Mouse (Mus musculus) liver, postnatal 0 days (tissue): ENCODE measurements around the gene Abtb1. TPM values are rescaled to one million over a fixed set of nuclear protein-coding genes. Genes with fewer than 3 reads are reported as not detected.

ENCODE experiments used
- ATAC-seq: fragments of 200-750 bp; cut with Nextera tagmentation; 2 replicates; pipeline ENCODE4 v1.8.0; 2017; ENCODE audit warnings: mild to moderate bottlenecking, moderate library complexity
- DNase-seq: peaks from one replicate; pipeline ENCODE4 v3.0.0-alpha.2; 2016
- H3K27ac ChIP-seq: fragments of 300-500 bp; sonication (generic); 2 replicates; pipeline ENCODE4 v1.5.1; 2014; ENCODE audit warnings: antibody characterized with exemption, moderate library complexity, mild to moderate bottlenecking, low read depth
- H3K27me3 ChIP-seq: fragments of 300-500 bp; sonication (generic); 2 replicates; pipeline ENCODE4 v1.6.1; 2014; ENCODE audit warnings: low read length, control low read depth, mixed read lengths; ENCODE audit not compliant: insufficient read depth
- H3K36me3 ChIP-seq: fragments of 300-500 bp; sonication (generic); replicated peaks from 2 replicates; pipeline ENCODE4 v1.6.1; 2014; ENCODE audit warnings: mild to moderate bottlenecking, control low read depth, low read length, moderate library complexity, mixed read lengths; ENCODE audit not compliant: insufficient read depth
- H3K4me1 ChIP-seq: fragments of 300-500 bp; sonication (generic); 2 replicates; pipeline ENCODE4 v1.6.1; 2014; ENCODE audit warnings: antibody characterized with exemption, mild to moderate bottlenecking, control low read depth; ENCODE audit not compliant: insufficient read depth
- H3K4me2 ChIP-seq: fragments of 300-500 bp; sonication (generic); 2 replicates; pipeline ENCODE4 v1.6.1; 2014; ENCODE audit warnings: low read depth, mild to moderate bottlenecking, low read length, moderate library complexity, mixed read lengths
- H3K4me3 ChIP-seq: fragments of 300-500 bp; sonication (generic); 2 replicates; pipeline ENCODE4 v1.5.1; 2014; ENCODE audit warnings: low read depth, low read length
- H3K9ac ChIP-seq: fragments of 300-500 bp; sonication (generic); replicated peaks from 2 replicates; pipeline ENCODE4 v1.6.1; 2014; ENCODE audit warnings: mild to moderate bottlenecking, moderate library complexity
- H3K9me3 ChIP-seq: fragments of 300-500 bp; sonication (generic); 2 replicates; pipeline ENCODE4 v1.6.1; 2016; ENCODE audit warnings: mild to moderate bottlenecking, control low read depth, low read length, mixed read lengths
- CTCF ChIP-seq: sonication (generic); IDR thresholded peaks from 2 replicates; pipeline ENCODE4 v1.5.1; 2016; ENCODE audit warnings: antibody characterized with exemption, low read depth
- EP300 ChIP-seq: IDR thresholded peaks from 2 replicates; pipeline ENCODE4 v1.6.1; 2016; ENCODE audit warnings: antibody characterized with exemption, low read depth, mild to moderate bottlenecking
- WGBS: fragments of 180-500 bp; shearing (Covaris S2); extraction: QIAGEN DNeasy Blood & Tissue Kit; methylation state at CpG from one replicate; pipeline ENCODE4 v1.1.7; 2014; ENCODE audit not compliant: insufficient replicate concordance; 5-methylcytosine and 5-hydroxymethylcytosine counted together
- polyA plus RNA-seq: library from polyadenylated mRNA; unstranded; fragments of >200 nt; fragmentation: Nextera tagmentation; extraction: Ambion mirVana; gene quantifications from 2 replicates; pipeline ENCODE4 v1.2.1, GENCODE M21; 2015

Gene Abtb1
- polyA plus RNA-seq, 1 experiment from 2014 or later, result 36.2 TPM

GRCm38 (mm10) chr6:88803957-88804695 is 37.7 kb downstream of the Abtb1 start:
- ATAC-seq (peak; percentile 85), DNase-seq (no peak)
- peaks cover 19% of the 10 kb centered on the region for H3K4me1 ChIP-seq
- peak overlapping the region; percentile 42; the same call in 1 of the 2 replicates for H3K4me2 ChIP-seq
- no peaks in the 10 kb centered on the region; the same call in none of the 2 replicates for H3K36me3 ChIP-seq
- no peaks in the 10 kb centered on the region for H3K27me3 ChIP-seq
- H3K27ac ChIP-seq, result 0 out of 2 replicates have a peak overlapping the region, but pooled peaks have one; percentile 62
- H3K4me3 ChIP-seq, result no peak overlapping the region
- no peaks in the 10 kb centered on the region for H3K9me3 ChIP-seq
- WGBS, result 32% methylated on average over 4 of the region's 4 CpGs
- 0 out of 2 replicates have a peak, but pooled peaks have one; percentile 37 for TF ChIP-seq EP300
- TF ChIP-seq CTCF, result peak; percentile 31
- no peak overlapping the region for H3K9ac ChIP-seq

- H3K27me3 ChIP-seq, result no peaks in the 10 kb centered on the region
- TF ChIP-seq EP300 (peak; percentile 51), CTCF (no peak)
- DNase-seq (no peak), ATAC-seq (peak; percentile 68)
- H3K4me3 ChIP-seq, result no peak overlapping the region
- H3K9me3 ChIP-seq, result no peaks in the 10 kb centered on the region
- peak overlapping the region; percentile 62 for H3K27ac ChIP-seq
- WGBS, result 55% methylated on average over 7 of the region's 7 CpGs
- peaks cover 19% of the 10 kb centered on the region for H3K4me1 ChIP-seq
- H3K9ac ChIP-seq, result peak overlapping the region; percentile 34; the same call in 1 of the 2 replicates
- H3K36me3 ChIP-seq, result no peaks in the 10 kb centered on the region; the same call in none of the 2 replicates
- H3K4me2 ChIP-seq, result peak overlapping the region; percentile 42
Observed at GRCm38 (mm10) chr6:88803051-88803450, 38.7 kb downstream of the Abtb1 start.

- no peak for DNase-seq
Observed at GRCm38 (mm10) chr6:88800735-88801134, 41.0 kb downstream of the Abtb1 start.

GRCm38 (mm10) chr6:88800191-88800590 is 41.6 kb downstream of the Abtb1 start:
- Histone ChIP-seq H3K4me3 (no peak overlapping the region), H3K36me3 (no peaks in the 10 kb centered on the region; the same call in none of the 2 replicates), H3K9me3 (no peaks in the 10 kb centered on the region), H3K4me1 (peaks cover 19% of the 10 kb centered on the region), H3K9ac (no peak overlapping the region), H3K27ac (no peak overlapping the region), H3K4me2 (no peak overlapping the region), H3K27me3 (no peaks in the 10 kb centered on the region)
- DNase-seq (no peak), ATAC-seq (no peak)
- TF ChIP-seq EP300 (no peak), CTCF (no peak)
- WGBS, result 68% methylated on average over 7 of the region's 7 CpGs

More at GRCm38 (mm10) chr6:88800735-88801134, 41.0 kb downstream of the Abtb1 start:
- no peak overlapping the region for H3K4me3 ChIP-seq
- no peaks in the 10 kb centered on the region for H3K9me3 ChIP-seq
- no peaks in the 10 kb centered on the region; the same call in none of the 2 replicates for H3K36me3 ChIP-seq
- no peaks in the 10 kb centered on the region for H3K27me3 ChIP-seq
- whole genome bisulfite sequencing, result 48% methylated on average over 3 of the region's 3 CpGs
- no peak for ATAC-seq
- TF ChIP-seq EP300 (no peak), CTCF (no peak)
- no peak overlapping the region for H3K9ac ChIP-seq
- no peak overlapping the region for H3K27ac ChIP-seq
- H3K4me2 ChIP-seq, result no peak overlapping the region
- peaks cover 19% of the 10 kb centered on the region for H3K4me1 ChIP-seq

- no peaks in the 10 kb centered on the region for H3K27me3 ChIP-seq
- H3K4me1 ChIP-seq, result 0 out of 2 replicates have a peak, but pooled peaks cover 3% of the 10 kb centered on the region
- no peak for DNase-seq
- no peak for ATAC-seq
- H3K4me2 ChIP-seq, result no peak overlapping the region
- H3K9me3 ChIP-seq, result no peaks in the 10 kb centered on the region
- 69% methylated on average over 14 of the region's 14 CpGs for WGBS
- no peak overlapping the region for H3K27ac ChIP-seq
- TF ChIP-seq EP300 (no peak), CTCF (no peak)
- no peak overlapping the region for H3K4me3 ChIP-seq
- no peak overlapping the region for H3K9ac ChIP-seq
- H3K36me3 ChIP-seq, result no peaks in the 10 kb centered on the region
Observed at GRCm38 (mm10) chr6:88794561-88794971, 47.2 kb downstream of the Abtb1 start.

- WGBS, result 83% methylated on average over 13 of the region's 13 CpGs
Observed at GRCm38 (mm10) chr6:88793872-88794271, 47.9 kb downstream of the Abtb1 start.

More at GRCm38 (mm10) chr6:88793872-88794271, 47.9 kb downstream of the Abtb1 start:
- Histone ChIP-seq H3K27ac (no peak overlapping the region), H3K9me3 (no peaks in the 10 kb centered on the region), H3K4me2 (no peak overlapping the region), H3K9ac (no peak overlapping the region), H3K4me1 (0 out of 2 replicates have a peak, but pooled peaks cover 3% of the 10 kb centered on the region), H3K4me3 (no peak overlapping the region), H3K27me3 (no peaks in the 10 kb centered on the region), H3K36me3 (no peaks in the 10 kb centered on the region)
- no peak for TF ChIP-seq EP300
- no peak for TF ChIP-seq CTCF
- DNase-seq, result no peak
- ATAC-seq, result no peak
